ENCODE assay signal across 9 mouse cellular contexts in the genomic region with DNA sequence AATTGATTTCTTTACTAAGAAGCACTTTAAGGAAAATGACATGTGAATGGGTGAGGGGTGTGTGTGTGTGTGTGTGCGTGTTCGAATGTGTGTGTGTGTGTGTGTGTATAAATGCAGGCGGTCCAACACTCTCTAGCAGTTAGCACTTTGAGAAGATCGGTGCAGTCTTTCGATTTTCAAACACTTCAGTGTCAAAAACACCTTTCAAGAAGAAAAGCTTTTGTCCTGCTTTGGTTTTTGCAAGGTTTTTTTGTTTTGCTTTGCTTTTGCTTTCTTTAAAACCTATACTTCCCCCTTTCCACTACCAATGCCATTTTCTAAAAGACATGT. TPM values are rescaled to one million over a fixed set of nuclear protein-coding genes. Genes with fewer than 3 reads are reported as not detected.
DNase-seq lines count a peak whose midpoint lies in the region; ATAC-seq and TF ChIP-seq lines count a peak whose summit lies in the region.
"Had no signal": no experiment of that assay in that cellular context is flagged by ENCODE, and none has a peak within 500 bp of the region (broad histone marks: within the 10 kb centered on the region; RNA-seq: fewer than 3 reads in every experiment).

No protein-coding gene starts in this region.

- no peaks in the 10 kb centered on the region for H3K27me3 ChIP-seq in heart, embryonic 14.5 days (ENCODE audit: control insufficient read depth, insufficient read depth, low read length)
- H3K27me3 ChIP-seq in hindbrain, embryonic 11.5 days (ENCODE audit: control insufficient read depth, insufficient read depth, low read length), result no peaks in the 10 kb centered on the region
- H3K27me3 ChIP-seq in midbrain, embryonic 12.5 days, result no peaks in the 10 kb centered on the region
- H3K27me3 ChIP-seq: Patski had no signal

- H3K4me2 ChIP-seq in heart, embryonic 14.5 days (ENCODE audit: low read length), result peak overlapping the region; percentile 78
- H3K4me2 ChIP-seq in hindbrain, embryonic 11.5 days (replicated peaks; ENCODE audit: low read depth, low read length), result peak overlapping the region; percentile 67
- H3K4me2 ChIP-seq in midbrain, embryonic 12.5 days (replicated peaks), result peak overlapping the region; percentile 65

- peak overlapping the region; percentile 96 for H3K9ac ChIP-seq in heart, embryonic 14.5 days (ENCODE audit: low read length)
- H3K9ac ChIP-seq in ES-E14 (ENCODE audit: insufficient read depth, low read depth, low read length, poor library complexity, severe bottlenecking), result peak overlapping the region; percentile 92
- H3K9ac ChIP-seq in hindbrain, embryonic 11.5 days (ENCODE audit: low read depth, low read length), result peak overlapping the region; percentile 86
- peak overlapping the region; percentile 90 for H3K9ac ChIP-seq in midbrain, embryonic 12.5 days (replicated peaks)

- H3K4me1 ChIP-seq in heart, embryonic 14.5 days (ENCODE audit: control insufficient read depth in 2 of 2, insufficient read depth in 2 of 2, low read length in 2 of 2), result peaks cover 4 to 25% of the 10 kb centered on the region in 2 experiments
- 0 out of 4 replicates have a peak, but pooled peaks cover 1 to 3% of the 10 kb centered on the region in 2 experiments for H3K4me1 ChIP-seq in ES-E14 (ENCODE audit: control insufficient read depth in 2 of 2, insufficient read depth in 2 of 2, low read length in 2 of 2, poor library complexity in 1 of 2)
- H3K4me1 ChIP-seq in hindbrain, embryonic 11.5 days (replicated peaks; ENCODE audit: control insufficient read depth, insufficient read depth, low read length), result no peaks in the 10 kb centered on the region
- H3K4me1 ChIP-seq in midbrain, embryonic 12.5 days, result peaks cover 21% of the 10 kb centered on the region

- 7% methylated on average over 5 of the region's 5 CpGs for WGBS in heart, embryonic 14.5 days
- 24% methylated on average over 5 of the region's 5 CpGs for WGBS in hindbrain, embryonic 11.5 days
- 25% methylated on average over 5 of the region's 5 CpGs for WGBS in midbrain, embryonic 12.5 days

- peak overlapping the region; percentile 64 to 97 for H3K27ac ChIP-seq in heart, embryonic 14.5 days (replicated peaks in 1 of 2; ENCODE audit: control insufficient read depth in 1 of 2, insufficient read depth in 1 of 2, low read depth in 2 of 2, low read length in 2 of 2)
- H3K27ac ChIP-seq in ES-E14 (ENCODE audit: insufficient read depth, low read depth, low read length, poor library complexity, severe bottlenecking), result no peak overlapping the region
- H3K27ac ChIP-seq in hindbrain, embryonic 11.5 days (ENCODE audit: low read depth, low read length), result no peak overlapping the region
- peak overlapping the region; percentile 97 for H3K27ac ChIP-seq in midbrain, embryonic 12.5 days (replicated peaks)

- no peak for DNase-seq in heart, postnatal 4 days
- no peak for DNase-seq in ES-E14 (ENCODE audit: low read depth, low spot score)
- DNase-seq in hindbrain, embryonic 11.5 days (ENCODE audit: low spot score), result no peak
- DNase-seq in thymus, postnatal 25 days, result no peak
- no peak for DNase-seq in urinary bladder, adult 2 months (ENCODE audit: low spot score)
- DNase-seq in layer of hippocampus, postnatal 36 days, result no peak

- peaks cover 47% of the 10 kb centered on the region for H3K36me3 ChIP-seq in heart, embryonic 14.5 days (ENCODE audit: control insufficient read depth, insufficient read depth, low read length)
- peaks cover 9% of the 10 kb centered on the region for H3K36me3 ChIP-seq in ES-E14 (ENCODE audit: control insufficient read depth, insufficient read depth, low read length, poor library complexity, severe bottlenecking)
- peaks cover 3% of the 10 kb centered on the region; the same call in 1 of the 2 replicates for H3K36me3 ChIP-seq in hindbrain, embryonic 11.5 days (ENCODE audit: control insufficient read depth, insufficient read depth, low read length)
- peaks cover 26% of the 10 kb centered on the region for H3K36me3 ChIP-seq in midbrain, embryonic 12.5 days

- ATAC-seq in heart, embryonic 14.5 days (ENCODE audit: insufficient number of reproducible peaks, insufficient read depth, low FRiP score, low read depth), result no peak
- ATAC-seq in hindbrain, embryonic 11.5 days (ENCODE audit: low FRiP score), result no peak
- no peak for ATAC-seq in midbrain, embryonic 12.5 days (ENCODE audit: low FRiP score, low read depth)

- in situ Hi-C loops in ES-E14 (cut with MboI; ENCODE audit: low sequenced_read_pairs in 2 of 2, unreplicated experiment in 2 of 2), result no loop called here

- peak overlapping the region; percentile 60 to 98 for H3K4me3 ChIP-seq in heart, embryonic 14.5 days (ENCODE audit: control insufficient read depth in 1 of 2, insufficient read depth in 1 of 2, low read depth in 1 of 2, low read length in 2 of 2)
- H3K4me3 ChIP-seq in ES-E14 (ENCODE audit: insufficient read depth in 1 of 2, low read depth in 1 of 2, low read length in 2 of 2, poor library complexity in 1 of 2, severe bottlenecking in 1 of 2), result peak overlapping the region; percentile 92 to 95
- H3K4me3 ChIP-seq in hindbrain, embryonic 11.5 days (ENCODE audit: low read depth, low read length), result peak overlapping the region; percentile 96
- peak overlapping the region; percentile 98 for H3K4me3 ChIP-seq in midbrain, embryonic 12.5 days

- no peaks in the 10 kb centered on the region for H3K9me3 ChIP-seq in heart, embryonic 14.5 days (ENCODE audit: control insufficient read depth, low read length)
- no peaks in the 10 kb centered on the region for H3K9me3 ChIP-seq in ES-E14 (ENCODE audit: control insufficient read depth, insufficient read depth, low read depth, low read length)
- no peaks in the 10 kb centered on the region for H3K9me3 ChIP-seq in hindbrain, embryonic 11.5 days (ENCODE audit: control insufficient read depth, low read length)
- no peaks in the 10 kb centered on the region for H3K9me3 ChIP-seq in midbrain, embryonic 12.5 days

TF ChIP-seq in ES-E14, 5 proteins besides CTCF, POLR2A, EP300 and RAD21:
- TF ChIP-seq CHD2 (IDR thresholded peaks at IDR 0.05; ENCODE audit: low read depth, low read length), result no peak
- no peak for TF ChIP-seq MAFK (IDR thresholded peaks at IDR 0.05; ENCODE audit: insufficient read depth, low read depth, low read length)
- TF ChIP-seq HCFC1 (IDR thresholded peaks at IDR 0.05; ENCODE audit: borderline replicate concordance, insufficient read depth, low read length), result no peak
TF ChIP-seq in ES-E14: peak in this region for 0.

RNA-seq across cellular contexts. Expression of a gene that starts 1.4 kb away (rescaled TPM):
- 23.3 and 29.5 TPM in 2 replicates for polyA plus RNA-seq in heart, embryonic 14.5 days (2014; fragmentation: Nextera tagmentation; extraction: Ambion mirVana)
- 10 to 100 TPM; 13.0 to 13.4 TPM for total RNA-seq in heart, postnatal 4 days (2021)
- 10.4 and 10.9 TPM in 2 replicates for total RNA-seq in ES-E14 (2012; rRNA removed)
- 32.8 and 38.4 TPM in 2 replicates for polyA plus RNA-seq in hindbrain, embryonic 11.5 days (2014; fragmentation: Nextera tagmentation; extraction: Ambion mirVana)
- 35.8 and 37.1 TPM in 2 replicates for polyA plus RNA-seq in midbrain, embryonic 12.5 days (2016; fragmentation: Nextera tagmentation; extraction: Ambion mirVana)
- 12.9 and 17.4 TPM in 2 replicates for polyA plus RNA-seq in urinary bladder, adult 2 months (2012; rRNA removed)
- 10 to 100 TPM; 41.7 to 44.2 TPM for total RNA-seq in layer of hippocampus, postnatal 36 days (2021)

RNA-seq across cellular contexts. Expression of a gene that starts 42.8 kb away (rescaled TPM):
- polyA plus RNA-seq in heart, embryonic 14.5 days (2014; fragmentation: Nextera tagmentation; extraction: Ambion mirVana), result 427 and 453 TPM in 2 replicates
- total RNA-seq in heart, postnatal 4 days (2021), result 100 to 1,000 TPM; 257 to 261 TPM
- 209 and 306 TPM in 2 replicates for total RNA-seq in ES-E14 (2012; rRNA removed)
- polyA plus RNA-seq in hindbrain, embryonic 11.5 days (2014; fragmentation: Nextera tagmentation; extraction: Ambion mirVana), result 683 and 711 TPM in 2 replicates
- polyA plus RNA-seq in midbrain, embryonic 12.5 days (2016; fragmentation: Nextera tagmentation; extraction: Ambion mirVana), result 533 and 555 TPM in 2 replicates
- polyA plus RNA-seq in urinary bladder, adult 2 months (2012; rRNA removed), result 240 and 288 TPM in 2 replicates
- 100 to 1,000 TPM; 214 to 229 TPM for total RNA-seq in layer of hippocampus, postnatal 36 days (2021)

Comparison
In these comparisons a context has a peak if more than half of its experiments do, and no peak if none do; other contexts are left out.
1. H3K27ac ChIP-seq: peak in heart, embryonic 14.5 days (2 of 2) and midbrain, embryonic 12.5 days (single experiment); none in ES-E14 (single experiment) and hindbrain, embryonic 11.5 days (single experiment).
2. Peak in every context shown above with its lines, with median percentiles within 50 percentile points of each other: H3K4me2 ChIP-seq, H3K4me3 ChIP-seq and H3K9ac ChIP-seq.